Mouse (Mus musculus) gastrocnemius, postnatal 36 days (tissue): ENCODE data around the gene Pak3. TPM values are rescaled to one million over a fixed set of nuclear protein-coding genes. Genes with fewer than 3 reads are reported as not detected.

Source experiments
- DNase-seq, 2 experiments: peaks; one replicate each; pipeline ENCODE4 v3.0.0; 2022
- intact Hi-C: fragments of 180-260 bp; cut with DNase I; formaldehyde crosslinking; loops from one replicate; pipeline ENCODE4 v1.15.1; 2025
- microRNA-seq, 2 experiments: library from miRNA; unstranded; fragments of <30 nt; microRNA quantifications; one replicate each; pipeline ENCODE4 v1.2.0; 2021
- total RNA-seq, 2 experiments: library from RNA; stranded (reverse); gene quantifications; 2 replicates each; pipeline ENCODE4 v1.2.3; 2021

Pak3 gene
- total RNA-seq, 2 experiments from 2014 or later, result 0.28 to 0.37 TPM

- intact Hi-C loops, result no loop called here
- no peak for DNase-seq
Observed at GRCm38 (mm10) chrX:143655177-143655492, 136.7 kb downstream of the Pak3 start.

- intact Hi-C loops, result no loop called here
- DNase-seq, result peak in 1 of 2 experiments; percentile 12
Observed at GRCm38 (mm10) chrX:143664221-143665150, 146.1 kb downstream of the Pak3 start.

- intact Hi-C loops, result no loop called here
- no peak for DNase-seq
Observed at GRCm38 (mm10) chrX:143665771-143666170, 147.4 kb downstream of the Pak3 start.

GRCm38 (mm10) chrX:143666991-143667390, 148.6 kb downstream of the Pak3 start:
- DNase-seq, result no peak
- intact Hi-C loops, result no loop called here

- intact Hi-C loops, result no loop called here
- peak in 1 of 2 experiments; percentile 13 for DNase-seq
Observed at GRCm38 (mm10) chrX:143668242-143668641, 149.9 kb downstream of the Pak3 start.

GRCm38 (mm10) chrX:143678566-143678965, 160.2 kb downstream of the Pak3 start:
- intact Hi-C loops, result no loop called here
- no peak for DNase-seq

GRCm38 (mm10) chrX:143722250-143722649, 203.9 kb downstream of the Pak3 start:
- DNase-seq, result no peak
- intact Hi-C loops, result no loop called here

- intact Hi-C loops, result no loop called here
- no peak for DNase-seq
Observed at GRCm38 (mm10) chrX:143725411-143725810, 207.0 kb downstream of the Pak3 start.

- intact Hi-C loops, result no loop called here
- no peak for DNase-seq
Observed at GRCm38 (mm10) chrX:143736035-143736434, 217.6 kb downstream of the Pak3 start.

- intact Hi-C loops, result loop anchor here (2.0 kb wide), 1 partner anchor 258 kb away; no protein-coding TSS in a partner anchor
Observed at GRCm38 (mm10) chrX:143739171-143739570, 220.8 kb downstream of the Pak3 start.

GRCm38 (mm10) chrX:143762556-143762955, 244.2 kb downstream of the Pak3 start:
- no peak for DNase-seq
- intact Hi-C loops, result no loop called here

More at GRCm38 (mm10) chrX:143739171-143739570, 220.8 kb downstream of the Pak3 start:
- peak in 1 of 2 experiments; percentile 9 for DNase-seq

GRCm38 (mm10) chrX:143815948-143816347, 297.6 kb downstream of the Pak3 start:
- no peak for DNase-seq
- intact Hi-C loops, result no loop called here

- intact Hi-C loops, result no loop called here
- no peak for DNase-seq
Observed at GRCm38 (mm10) chrX:143818961-143819360, 300.6 kb downstream of the Pak3 start.

GRCm38 (mm10) chrX:143826521-143826920, 308.1 kb downstream of the Pak3 start:
- DNase-seq, result no peak
- intact Hi-C loops, result no loop called here

- intact Hi-C loops, result no loop called here
- DNase-seq, result peak; percentile 22 to 25
Observed at GRCm38 (mm10) chrX:143827212-143827611, 308.8 kb downstream of the Pak3 start, which contains the start of gene Capn6. TSS of gene Capn6 (minus strand) at chrX:143827414.

- intact Hi-C loops, result no loop called here
- DNase-seq, result no peak
Observed at GRCm38 (mm10) chrX:143846637-143847036, 328.2 kb downstream of the Pak3 start.

Small RNAs within 50 kb of the gene (microRNA-seq; reads per million reads assigned to microRNA genes)
- 0 to 0.36 reads per million in 2 experiments for gene Gm47298

Other genes with a start within 250 kb of the Pak3 start
- gene Chrdl1, start 124.3 kb upstream of the Pak3 start, total RNA-seq, result 1 to 10 TPM; 1.3 to 2.2 TPM